Mouse (Mus musculus): ENCODE data around the gene Tmem89. TPM values are rescaled to one million over a fixed set of nuclear protein-coding genes. Genes with fewer than 3 reads are reported as not detected.

Tmem89 gene
- polyA plus RNA-seq, 1 experiment from 2014 or later: not detected

Other genes with a start within 250 kb of the Tmem89 start
- gene Prkar2a, start 225.3 kb upstream of the Tmem89 start, polyA plus RNA-seq (2014; fragmentation: Nextera tagmentation; extraction: Ambion mirVana): 25.9 and 28.8 TPM in 2 replicates
- gene Ip6k2, start 130.8 kb upstream of the Tmem89 start, polyA plus RNA-seq (2014; fragmentation: Nextera tagmentation; extraction: Ambion mirVana): 125 and 134 TPM in 2 replicates
- 9.0 and 21.7 TPM in 2 replicates for gene Nckipsd, start 106.3 kb upstream of the Tmem89 start, polyA plus RNA-seq (2014; fragmentation: Nextera tagmentation; extraction: Ambion mirVana)
- gene Celsr3, start 88.3 kb upstream of the Tmem89 start, polyA plus RNA-seq (2014; fragmentation: Nextera tagmentation; extraction: Ambion mirVana): 0.04 and 0.17 TPM in 2 replicates
- gene Slc26a6, start 61.3 kb upstream of the Tmem89 start, polyA plus RNA-seq (2014; fragmentation: Nextera tagmentation; extraction: Ambion mirVana): 8.6 and 14.5 TPM in 2 replicates
- 482 and 520 TPM in 2 replicates for gene Uqcrc1, start 22.0 kb downstream of the Tmem89 start, polyA plus RNA-seq (2014; fragmentation: Nextera tagmentation; extraction: Ambion mirVana)
- gene Col7a1, start 39.0 kb downstream of the Tmem89 start, polyA plus RNA-seq (2014; fragmentation: Nextera tagmentation; extraction: Ambion mirVana): 3.5 and 5.4 TPM in 2 replicates
- gene Ucn2, start 71.4 kb downstream of the Tmem89 start, polyA plus RNA-seq (2014; fragmentation: Nextera tagmentation; extraction: Ambion mirVana): 0.24 TPM in 1 of 2 replicates, not detected in the other
- 6.4 and 10.1 TPM in 2 replicates for gene Pfkfb4, start 77.2 kb downstream of the Tmem89 start, polyA plus RNA-seq (2014; fragmentation: Nextera tagmentation; extraction: Ambion mirVana)
- gene Shisa5, start 123.9 kb downstream of the Tmem89 start, polyA plus RNA-seq (2014; fragmentation: Nextera tagmentation; extraction: Ambion mirVana): 58.0 and 65.7 TPM in 2 replicates
- 12.6 and 13.3 TPM in 2 replicates for gene Trex1, start 145.1 kb downstream of the Tmem89 start, polyA plus RNA-seq (2014; fragmentation: Nextera tagmentation; extraction: Ambion mirVana)
- 20.5 and 30.7 TPM in 2 replicates for gene Atrip, start 159.5 kb downstream of the Tmem89 start, polyA plus RNA-seq (2014; fragmentation: Nextera tagmentation; extraction: Ambion mirVana)
- 13.5 and 14.7 TPM in 2 replicates for gene Ccdc51, start 167.9 kb downstream of the Tmem89 start, polyA plus RNA-seq (2014; fragmentation: Nextera tagmentation; extraction: Ambion mirVana)
- 687 and 868 TPM in 2 replicates for gene Tma7, start 168.0 kb downstream of the Tmem89 start, polyA plus RNA-seq (2014; fragmentation: Nextera tagmentation; extraction: Ambion mirVana)
- 10.5 and 17.0 TPM in 2 replicates for gene Plxnb1, start 180.8 kb downstream of the Tmem89 start, polyA plus RNA-seq (2014; fragmentation: Nextera tagmentation; extraction: Ambion mirVana)
- gene Fbxw21, start 247.4 kb downstream of the Tmem89 start, polyA plus RNA-seq (2014; fragmentation: Nextera tagmentation; extraction: Ambion mirVana): not detected in 2 replicates